Comparison of ENCODE assay signal across 7 mouse cellular contexts in genomic region chr4:144894487-144895210, GRCm38 (mm10). TPM values are rescaled to one million over a fixed set of nuclear protein-coding genes. Genes with fewer than 3 reads are reported as not detected.
DNase-seq lines count a peak whose midpoint lies in the region; ATAC-seq and TF ChIP-seq lines count a peak whose summit lies in the region.

No protein-coding gene starts in this region.

- intact Hi-C loops in gastrocnemius, adult 2 months (cut with DNase I), result loop anchor here (5.0 kb wide), 2 partner anchors 233 to 393 kb away; no protein-coding TSS in a partner anchor

- in situ Hi-C loops in ES-E14 (cut with MboI; ENCODE audit: low sequenced_read_pairs in 2 of 2, unreplicated experiment in 2 of 2), result loop anchor here (25.0 kb wide), 2 partner anchors 393 to 593 kb away; no protein-coding TSS in a partner anchor

- no peaks in the 10 kb centered on the region for H3K9me3 ChIP-seq in ES-E14 (ENCODE audit: control insufficient read depth, insufficient read depth, low read depth, low read length)
- no peaks in the 10 kb centered on the region for H3K9me3 ChIP-seq in intestine, embryonic 16.5 days (ENCODE audit: control insufficient read depth, low read length)
- H3K9me3 ChIP-seq in liver, postnatal 0 days (ENCODE audit: low read length), result no peaks in the 10 kb centered on the region

- no peaks in the 10 kb centered on the region for H3K27me3 ChIP-seq in intestine, embryonic 16.5 days (replicated peaks; ENCODE audit: control insufficient read depth, insufficient read depth, low read length)
- no peaks in the 10 kb centered on the region for H3K27me3 ChIP-seq in liver, postnatal 0 days (ENCODE audit: insufficient read depth, low read length)

- WGBS in intestine, embryonic 16.5 days, result 2% methylated on average over 11 of the region's 11 CpGs
- 9% methylated on average over 11 of the region's 11 CpGs for WGBS in liver, postnatal 0 days (ENCODE audit: insufficient replicate concordance)

- H3K27ac ChIP-seq in ES-E14 (ENCODE audit: insufficient read depth, low read depth, low read length, poor library complexity, severe bottlenecking), result no peak overlapping the region
- H3K27ac ChIP-seq in gastrocnemius, adult 2 months, result peak overlapping the region; percentile 95
- H3K27ac ChIP-seq in intestine, embryonic 16.5 days (ENCODE audit: low read length), result peak overlapping the region; percentile 96
- H3K27ac ChIP-seq in liver, postnatal 0 days (ENCODE audit: low read depth), result peak overlapping the region; percentile 93

- no peaks in the 10 kb centered on the region for H3K36me3 ChIP-seq in ES-E14 (ENCODE audit: control insufficient read depth, insufficient read depth, low read length, poor library complexity, severe bottlenecking)
- peaks cover 8% of the 10 kb centered on the region for H3K36me3 ChIP-seq in intestine, embryonic 16.5 days (ENCODE audit: control insufficient read depth, insufficient read depth, low read length)
- H3K36me3 ChIP-seq in liver, postnatal 0 days (replicated peaks; ENCODE audit: insufficient read depth, low read length), result peaks cover 5% of the 10 kb centered on the region; the same call in 1 of the 2 replicates

- no peak for DNase-seq in ES-E14 (ENCODE audit: low read depth, low spot score)
- DNase-seq in adrenal gland, postnatal 10 days, result peak; percentile 64
- peak; percentile 65 for DNase-seq in gastrocnemius, adult 2 months
- DNase-seq in liver, postnatal 0 days, result peak; percentile 28
- peak; percentile 45 for DNase-seq in retina, postnatal 1 day
- no peak for DNase-seq in T-cell, adult 2 months (ENCODE audit: low spot score)

- peaks cover 0 to 17% of the 10 kb centered on the region in 2 experiments; a peak in 1 of 4 replicates for H3K4me1 ChIP-seq in ES-E14 (ENCODE audit: control insufficient read depth in 2 of 2, insufficient read depth in 2 of 2, low read length in 2 of 2, poor library complexity in 1 of 2)
- peaks cover 46% of the 10 kb centered on the region for H3K4me1 ChIP-seq in intestine, embryonic 16.5 days (ENCODE audit: control insufficient read depth, insufficient read depth, low read length)
- peaks cover 28% of the 10 kb centered on the region for H3K4me1 ChIP-seq in liver, postnatal 0 days (ENCODE audit: insufficient read depth)

- peak overlapping the region; percentile 35; the same call in 1 of the 2 replicates for H3K9ac ChIP-seq in ES-E14 (ENCODE audit: insufficient read depth, low read depth, low read length, poor library complexity, severe bottlenecking)
- H3K9ac ChIP-seq in intestine, embryonic 16.5 days (ENCODE audit: low read depth, low read length), result peak overlapping the region; percentile 84
- H3K9ac ChIP-seq in liver, postnatal 0 days (replicated peaks), result peak overlapping the region; percentile 84

- H3K4me3 ChIP-seq in ES-E14 (ENCODE audit: insufficient read depth in 1 of 2, low read depth in 1 of 2, low read length in 2 of 2, poor library complexity in 1 of 2, severe bottlenecking in 1 of 2), result peak overlapping the region; percentile 68 to 69; a peak in 3 of 4 replicates
- peak overlapping the region; percentile 96 for H3K4me3 ChIP-seq in gastrocnemius, adult 2 months
- peak overlapping the region; percentile 70 for H3K4me3 ChIP-seq in intestine, embryonic 16.5 days (ENCODE audit: low read length)
- H3K4me3 ChIP-seq in liver, postnatal 0 days (ENCODE audit: low read depth, low read length), result peak overlapping the region; percentile 78

- peak; percentile 30; the same call in 1 of the 2 replicates for TF ChIP-seq EP300 in liver, postnatal 0 days (IDR thresholded peaks at IDR 0.05; ENCODE audit: low read depth)

- ATAC-seq in intestine, embryonic 16.5 days, result peak; percentile 12; the same call in 1 of the 2 replicates
- no peak for ATAC-seq in liver, postnatal 0 days

- H3K4me2 ChIP-seq in intestine, embryonic 16.5 days (ENCODE audit: low read depth, low read length), result peak overlapping the region; percentile 62
- H3K4me2 ChIP-seq in liver, postnatal 0 days (ENCODE audit: low read depth, low read length), result peak overlapping the region; percentile 87

- no peak for TF ChIP-seq CTCF in gastrocnemius, adult 2 months (IDR thresholded peaks at IDR 0.05)
- TF ChIP-seq CTCF in liver, postnatal 0 days (IDR thresholded peaks at IDR 0.05; ENCODE audit: low read depth), result no peak

TF ChIP-seq in ES-E14, 5 proteins besides CTCF, POLR2A, EP300 and RAD21:
- TF ChIP-seq HCFC1 (IDR thresholded peaks at IDR 0.05; ENCODE audit: borderline replicate concordance, insufficient read depth, low read length), result no peak

RNA-seq across cellular contexts. Expression of gene Dhrs3, which starts 2.0 kb away (rescaled TPM):
- 3.8 and 5.3 TPM in 2 replicates for total RNA-seq in ES-E14 (2012; rRNA removed)
- total RNA-seq in adrenal gland, postnatal 10 days (2021), result 100 to 1,000 TPM; 108 to 126 TPM
- 10 to 100 TPM; 59.5 to 63.7 TPM for total RNA-seq in gastrocnemius, adult 2 months (2021)
- polyA plus RNA-seq in intestine, embryonic 16.5 days (2015; fragmentation: Nextera tagmentation; extraction: Ambion mirVana), result 122 and 132 TPM in 2 replicates
- polyA plus RNA-seq in liver, postnatal 0 days (2015; fragmentation: Nextera tagmentation; extraction: Ambion mirVana), result 49.8 and 52.8 TPM in 2 replicates

Comparison
In these comparisons a context has a peak if more than half of its experiments do, and no peak if none do; other contexts are left out.
1. DNase-seq: peak in adrenal gland, postnatal 10 days (single experiment), gastrocnemius, adult 2 months (single experiment), liver, postnatal 0 days (single experiment) and retina, postnatal 1 day (single experiment); none in ES-E14 (single experiment) and T-cell, adult 2 months (single experiment).
2. Peak in every context shown above with its lines, with median percentiles within 50 percentile points of each other: H3K4me3 ChIP-seq and H3K9ac ChIP-seq.